Mouse (Mus musculus) erythroblast, adult 5-6 weeks (primary cell): ENCODE results near the gene Lrrc9. TPM values are rescaled to one million over a fixed set of nuclear protein-coding genes. Genes with fewer than 3 reads are reported as not detected.

Source experiments
- ATAC-seq: replicated peaks from 2 replicates; pipeline ENCODE4 v1.8.0; 2016; ENCODE audit warnings: moderate number of reproducible peaks, mild to moderate bottlenecking, moderate TSS enrichment, inconsistent platforms; ENCODE audit not compliant: poor library complexity, low FRiP score, severe bottlenecking
- total RNA-seq, 2 experiments: library from RNA; stranded (forward) in 1 of 2; stranded (reverse) in 1 of 2; fragments of 150-400 nt in 1 of 2; fragments of 200-764, 138-1000 nt in 1 of 2; gene quantifications; 2 replicates each; pipeline versions ENCODE4 v1.2.3 to v1.2.4; 2015 to 2017; ENCODE audit warnings: low replicate concordance in 2 of 2

The Lrrc9 gene
- not detected in 2 replicates for total RNA-seq (2015; ENCODE audit: low replicate concordance)
- total RNA-seq (2017; ENCODE audit: low replicate concordance), result not detected in 2 replicates

GRCm38 (mm10) chr12:72441839-72442576 is at the start of gene Lrrc9:
Gene Lrrc9, plus strand, starts transcription at chr12:72441866.
- ATAC-seq, result no peak

- no peak for ATAC-seq
Observed at GRCm38 (mm10) chr12:72393046-72393805, 48.4 kb upstream of the Lrrc9 start.

- ATAC-seq, result no peak
Observed at GRCm38 (mm10) chr12:72405031-72405430, 36.6 kb upstream of the Lrrc9 start.

- ATAC-seq, result no peak
Observed at GRCm38 (mm10) chr12:72407146-72407545, 34.5 kb upstream of the Lrrc9 start.

- ATAC-seq, result no peak
Observed at GRCm38 (mm10) chr12:72407721-72408110, 34.0 kb upstream of the Lrrc9 start.

GRCm38 (mm10) chr12:72408111-72408891 is 33.4 kb upstream of the Lrrc9 start:
- ATAC-seq, result no peak

GRCm38 (mm10) chr12:72408954-72409353 is 32.7 kb upstream of the Lrrc9 start, which contains the start of gene Rtn1:
Gene Rtn1, minus strand, starts transcription at chr12:72409054.
- ATAC-seq, result no peak

- ATAC-seq, result no peak
Observed at GRCm38 (mm10) chr12:72417762-72418161, 23.9 kb upstream of the Lrrc9 start.

GRCm38 (mm10) chr12:72422681-72423080 is 19.0 kb upstream of the Lrrc9 start:
- ATAC-seq, result no peak

GRCm38 (mm10) chr12:72427722-72428126 is 13.9 kb upstream of the Lrrc9 start:
- no peak for ATAC-seq

GRCm38 (mm10) chr12:72432209-72432608 is 9.5 kb upstream of the Lrrc9 start:
- no peak for ATAC-seq

GRCm38 (mm10) chr12:72433241-72433865 is 8.3 kb upstream of the Lrrc9 start:
- no peak for ATAC-seq

GRCm38 (mm10) chr12:72437676-72438341 is 3.9 kb upstream of the Lrrc9 start:
- ATAC-seq, result no peak

GRCm38 (mm10) chr12:72438961-72439480 is 2.6 kb upstream of the Lrrc9 start:
- ATAC-seq, result no peak

GRCm38 (mm10) chr12:72453941-72454340 is 12.3 kb downstream of the Lrrc9 start:
- ATAC-seq, result no peak

GRCm38 (mm10) chr12:72461191-72461893 is 19.7 kb downstream of the Lrrc9 start:
- ATAC-seq, result no peak

GRCm38 (mm10) chr12:72461894-72462530 is 20.3 kb downstream of the Lrrc9 start:
- ATAC-seq, result no peak
